Mouse (Mus musculus): ENCODE measurements around the gene Erh.

GRCm38 (mm10) chr12:80644506-80644868, 346 bp upstream of the Erh start:
- TF ChIP-seq CTCF (IDR thresholded peaks at IDR 0.05; ENCODE audit: borderline replicate concordance, insufficient read depth, low read depth, low read length) (no peak), POLR2A (IDR thresholded peaks at IDR 0.05; ENCODE audit: borderline replicate concordance, insufficient read depth, low read length) (no peak)
